Mouse (Mus musculus) G1E (cell line): Measurements from ENCODE around the gene Slc39a7. TPM values are rescaled to one million over a fixed set of nuclear protein-coding genes. Genes with fewer than 3 reads are reported as not detected.

Experiments used
- ATAC-seq: 2 replicates; pipeline ENCODE4 v1.8.0; 2016; ENCODE audit warnings: mild to moderate bottlenecking; ENCODE audit not compliant: insufficient number of reproducible peaks, poor library complexity, low FRiP score, severe bottlenecking; ENCODE audit errors: extremely low read depth
- DNase-seq: peaks from one replicate; pipeline ENCODE4 v3.0.0; 2012; ENCODE audit warnings: low spot score
- H3K27me3 ChIP-seq: 2 replicates; pipeline ENCODE4 v1.6.1; 2012; ENCODE audit warnings: mild to moderate bottlenecking, low read length, inconsistent platforms; ENCODE audit not compliant: insufficient read depth
- H3K36me3 ChIP-seq: replicated peaks from 2 replicates; pipeline ENCODE3; 2012; ENCODE audit warnings: mild to moderate bottlenecking, inconsistent platforms
- H3K4me1 ChIP-seq: 2 replicates; pipeline ENCODE4 v1.6.1; 2012; ENCODE audit warnings: low read depth, low read length, inconsistent platforms, mixed read lengths; ENCODE audit not compliant: insufficient read depth
- H3K4me3 ChIP-seq: 2 replicates; pipeline ENCODE4 v1.5.1; 2012; ENCODE audit warnings: low read depth, mild to moderate bottlenecking, inconsistent platforms, low read length, moderate library complexity, mixed read lengths
- H3K9me3 ChIP-seq: replicated peaks from 2 replicates; pipeline ENCODE4 v1.6.1; 2012; ENCODE audit warnings: inconsistent platforms
- CTCF ChIP-seq: IDR thresholded peaks from 2 replicates; pipeline ENCODE4 v1.5.1; 2012; ENCODE audit warnings: low read depth, low read length, inconsistent platforms, mixed read lengths
- GATA1 ChIP-seq: IDR thresholded peaks from 2 replicates; pipeline ENCODE4 v1.6.1; 2012; ENCODE audit warnings: borderline replicate concordance, low read length, inconsistent platforms, mixed read lengths
- GATA2 ChIP-seq: IDR thresholded peaks from 2 replicates; pipeline ENCODE4 v1.6.1; 2012; ENCODE audit warnings: low read depth, low read length, inconsistent platforms, borderline replicate concordance
- POLR2AphosphoS5 ChIP-seq: IDR thresholded peaks from 2 replicates; pipeline ENCODE4 v1.6.1; 2012; ENCODE audit warnings: low read depth, low read length, inconsistent platforms; ENCODE audit not compliant: insufficient replicate concordance
- TAL1 ChIP-seq: conservative IDR thresholded peaks from 2 replicates; pipeline ENCODE4 v1.6.1; 2012; ENCODE audit warnings: low read depth, low read length, inconsistent platforms, mixed read lengths
- polyA plus RNA-seq: library from polyadenylated mRNA; stranded (reverse); fragments of >175 nt; gene quantifications from 2 replicates; pipeline ENCODE4 v1.2.3, GENCODE M21; 2012
- total RNA-seq, 2 experiments: library from RNA; stranded (forward) in 1 of 2; stranded (reverse) in 1 of 2; fragments of 200-1000 nt in 1 of 2; fragments of >200 nt in 1 of 2; fragmentation: Nextera tagmentation in 1 of 2; gene quantifications; 2 replicates each; pipeline ENCODE4 v1.2.3; 2014 to 2017

Gene Slc39a7
- total and polyA plus RNA-seq, 3 experiments = 17.5 to 98.1 (median 58.0) TPM

- peaks cover 25% of the 10 kb centered on the region for H3K27me3 ChIP-seq
- 0 out of 2 replicates have a peak, but pooled peaks cover 2% of the 10 kb centered on the region for H3K4me1 ChIP-seq
- TF ChIP-seq GATA1 = no peak
- no peak for TF ChIP-seq GATA2
- TF ChIP-seq POLR2AphosphoS5 = no peak
- no peak overlapping the region for H3K4me3 ChIP-seq
- no peaks in the 10 kb centered on the region for H3K9me3 ChIP-seq
- H3K36me3 ChIP-seq = no peaks in the 10 kb centered on the region
- ATAC-seq (no peak), DNase-seq (no peak)
These were observed 40.6 kb upstream of the Slc39a7 start for GRCm38 (mm10) chr17:34072091-34072490.

GRCm38 (mm10) chr17:34068864-34069263 is 37.4 kb upstream of the Slc39a7 start:
- H3K4me1 ChIP-seq = no peaks in the 10 kb centered on the region
- no peak for ATAC-seq
- no peak for TF ChIP-seq TAL1
- TF ChIP-seq GATA2 = no peak
- TF ChIP-seq CTCF = no peak
- no peak for TF ChIP-seq POLR2AphosphoS5
- TF ChIP-seq GATA1 = no peak

GRCm38 (mm10) chr17:34057224-34057623 is 25.7 kb upstream of the Slc39a7 start:
- no peak for ATAC-seq
- Histone ChIP-seq H3K4me1 (no peaks in the 10 kb centered on the region), H3K4me3 (no peak overlapping the region), H3K9me3 (no peaks in the 10 kb centered on the region), H3K27me3 (peaks cover 23% of the 10 kb centered on the region), H3K36me3 (no peaks in the 10 kb centered on the region)
- TF ChIP-seq CTCF = no peak
- TF ChIP-seq TAL1 = no peak
- TF ChIP-seq POLR2AphosphoS5 = no peak
- TF ChIP-seq GATA2 = no peak
- TF ChIP-seq GATA1 = no peak
- DNase-seq = no peak

More at GRCm38 (mm10) chr17:34068864-34069263, 37.4 kb upstream of the Slc39a7 start:
- no peak for DNase-seq
- Histone ChIP-seq H3K27me3 (peaks cover 34% of the 10 kb centered on the region), H3K4me3 (no peak overlapping the region), H3K9me3 (no peaks in the 10 kb centered on the region), H3K36me3 (no peaks in the 10 kb centered on the region)

- H3K36me3 ChIP-seq = no peaks in the 10 kb centered on the region
- H3K27me3 ChIP-seq = peaks cover 14% of the 10 kb centered on the region; the same call in 1 of the 2 replicates
- no peaks in the 10 kb centered on the region; the same call in 1 of the 2 replicates for H3K4me1 ChIP-seq
- DNase-seq (no peak), ATAC-seq (no peak)
- TF ChIP-seq POLR2AphosphoS5 (no peak), TAL1 (no peak), CTCF (no peak), GATA1 (no peak), GATA2 (no peak)
- H3K4me3 ChIP-seq = no peak overlapping the region
- peaks cover 13% of the 10 kb centered on the region for H3K9me3 ChIP-seq
These were observed 16.0 kb upstream of the Slc39a7 start for GRCm38 (mm10) chr17:34047404-34048050.

- DNase-seq (no peak), ATAC-seq (no peak)
- no peaks in the 10 kb centered on the region for H3K36me3 ChIP-seq
- TF ChIP-seq POLR2AphosphoS5 (no peak), GATA2 (no peak), TAL1 (no peak), GATA1 (no peak), CTCF (no peak)
- H3K9me3 ChIP-seq = peaks cover 13% of the 10 kb centered on the region
- H3K4me3 ChIP-seq = no peak overlapping the region
- H3K4me1 ChIP-seq = peaks cover 5% of the 10 kb centered on the region
- H3K27me3 ChIP-seq = peaks cover 27% of the 10 kb centered on the region
These were observed 14.5 kb upstream of the Slc39a7 start for GRCm38 (mm10) chr17:34045941-34046340.

- H3K36me3 ChIP-seq = peaks cover 41% of the 10 kb centered on the region
- TF ChIP-seq CTCF (no peak), GATA2 (no peak), GATA1 (no peak), TAL1 (no peak), POLR2AphosphoS5 (no peak)
- ATAC-seq (no peak), DNase-seq (no peak)
- peaks cover 36% of the 10 kb centered on the region for H3K27me3 ChIP-seq
- no peaks in the 10 kb centered on the region for H3K9me3 ChIP-seq
- H3K4me3 ChIP-seq = no peak overlapping the region
- peaks cover 37% of the 10 kb centered on the region for H3K4me1 ChIP-seq
These were observed 8.3 kb upstream of the Slc39a7 start for GRCm38 (mm10) chr17:34039562-34040450.
